In the genomic region with DNA sequence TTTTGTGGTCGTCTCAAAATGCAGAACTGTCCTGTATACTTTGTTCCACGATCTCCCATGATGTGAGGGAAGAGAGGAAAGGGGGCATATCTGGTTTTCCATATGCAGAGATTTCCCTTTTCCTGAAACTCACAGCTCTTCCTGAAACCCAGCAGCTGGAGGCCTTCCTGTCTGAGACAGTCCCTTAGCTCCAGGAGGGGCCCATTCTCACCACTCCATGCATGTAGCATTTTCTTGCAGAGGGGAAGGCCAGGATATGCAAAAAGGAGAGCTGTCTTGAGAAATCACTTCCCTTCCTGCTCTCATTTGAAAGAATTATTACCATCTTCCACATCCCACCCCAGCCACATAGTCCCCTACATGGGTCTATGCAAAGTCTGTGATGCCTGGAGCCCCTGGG, we compare ENCODE assay signal across 25 mouse cellular contexts.
DNase-seq lines count a peak whose midpoint lies in the region; ATAC-seq and TF ChIP-seq lines count a peak whose summit lies in the region.
"Had no signal": no experiment of that assay in that cellular context is flagged by ENCODE, and none has a peak within 500 bp of the region (broad histone marks: within the 10 kb centered on the region; RNA-seq: fewer than 3 reads in every experiment).

No protein-coding gene starts in this region.

- no peak overlapping the region for H3K9ac ChIP-seq in heart, embryonic 15.5 days
- no peak overlapping the region for H3K9ac ChIP-seq in heart, adult 2 months (ENCODE audit: low read depth, low read length)
- H3K9ac ChIP-seq in kidney, embryonic 16.5 days (replicated peaks; ENCODE audit: low read length), result no peak overlapping the region
- H3K9ac ChIP-seq in lung, embryonic 15.5 days, result no peak overlapping the region
- H3K9ac ChIP-seq: embryonic facial prominence, embryonic 13.5 days; forebrain, embryonic 12.5 days; hindbrain, embryonic 14.5 days; liver, embryonic 15.5 days; midbrain, embryonic 15.5 days; neural tube, embryonic 12.5 days had no signal

- no peak for TF ChIP-seq CTCF in heart, adult 2 months (IDR thresholded peaks at IDR 0.05)
- no peak for TF ChIP-seq CTCF in kidney, adult 2 months (conservative IDR thresholded peaks at IDR 0.05; ENCODE audit: insufficient read depth, insufficient read length, low read depth, low read length)

- H3K79me2 ChIP-seq in heart, adult 2 months (replicated peaks; ENCODE audit: control insufficient read depth, insufficient read depth, low read length), result no peaks in the 10 kb centered on the region

- TF ChIP-seq EP300 in heart, adult 2 months (IDR thresholded peaks at IDR 0.05; ENCODE audit: insufficient read depth, low read depth, low read length), result no peak

- H3K4me2 ChIP-seq in heart, embryonic 15.5 days, result no peak overlapping the region
- H3K4me2 ChIP-seq in kidney, embryonic 16.5 days (replicated peaks; ENCODE audit: low read depth, low read length), result no peak overlapping the region
- no peak overlapping the region for H3K4me2 ChIP-seq in lung, embryonic 15.5 days
- H3K4me2 ChIP-seq: embryonic facial prominence, embryonic 13.5 days; forebrain, embryonic 12.5 days; hindbrain, embryonic 14.5 days; liver, embryonic 15.5 days; midbrain, embryonic 15.5 days; neural tube, embryonic 12.5 days had no signal

- no peaks in the 10 kb centered on the region for H3K4me1 ChIP-seq in heart, embryonic 15.5 days (replicated peaks)
- no peaks in the 10 kb centered on the region for H3K4me1 ChIP-seq in heart, adult 2 months (ENCODE audit: control insufficient read depth, insufficient read depth, low read length)
- no peaks in the 10 kb centered on the region for H3K4me1 ChIP-seq in kidney, embryonic 16.5 days (ENCODE audit: insufficient read depth, low read length)
- H3K4me1 ChIP-seq in kidney, adult 2 months (ENCODE audit: control insufficient read depth, insufficient read depth, low read length), result no peaks in the 10 kb centered on the region
- no peaks in the 10 kb centered on the region for H3K4me1 ChIP-seq in lung, embryonic 15.5 days
- H3K4me1 ChIP-seq: embryonic facial prominence, embryonic 13.5 days; forebrain, embryonic 12.5 days; liver, embryonic 15.5 days; midbrain, embryonic 15.5 days; neural tube, embryonic 12.5 days had no signal

- H3K36me3 ChIP-seq in heart, embryonic 15.5 days, result no peaks in the 10 kb centered on the region
- no peaks in the 10 kb centered on the region for H3K36me3 ChIP-seq in heart, adult 2 months (ENCODE audit: control insufficient read depth, insufficient read depth, low read length)
- no peaks in the 10 kb centered on the region for H3K36me3 ChIP-seq in kidney, embryonic 16.5 days (ENCODE audit: insufficient read depth, low read length)
- no peaks in the 10 kb centered on the region for H3K36me3 ChIP-seq in kidney, adult 2 months (ENCODE audit: control insufficient read depth, insufficient read depth, low read length)
- H3K36me3 ChIP-seq in lung, embryonic 15.5 days, result no peaks in the 10 kb centered on the region
- H3K36me3 ChIP-seq: embryonic facial prominence, embryonic 13.5 days; forebrain, embryonic 12.5 days; liver, embryonic 15.5 days; midbrain, embryonic 15.5 days; neural tube, embryonic 12.5 days had no signal

- H3K27ac ChIP-seq in heart, embryonic 15.5 days, result peak overlapping the region; percentile 66
- no peak overlapping the region for H3K27ac ChIP-seq in heart, adult 2 months
- peak overlapping the region; percentile 54 for H3K27ac ChIP-seq in kidney, embryonic 16.5 days (ENCODE audit: low read length)
- no peak overlapping the region for H3K27ac ChIP-seq in kidney, adult 2 months (ENCODE audit: insufficient read depth, low read depth, low read length)
- H3K27ac ChIP-seq in lung, embryonic 15.5 days, result peak overlapping the region; percentile 65
- H3K27ac ChIP-seq: embryonic facial prominence, embryonic 13.5 days; forebrain, embryonic 12.5 days; hindbrain, embryonic 14.5 days; left cerebral cortex, adult 2 months; liver, embryonic 15.5 days; macrophage; midbrain, embryonic 15.5 days; neural tube, embryonic 12.5 days had no signal

- WGBS in heart, embryonic 15.5 days, result 61% methylated on average over 2 of the region's 2 CpGs
- WGBS in heart, adult 2 months, result 34% methylated on average over 2 of the region's 2 CpGs
- 47% methylated on average over 2 of the region's 2 CpGs for WGBS in kidney, embryonic 16.5 days
- 59% methylated on average over 2 of the region's 2 CpGs for WGBS in kidney, adult 2 months
- WGBS in lung, embryonic 15.5 days, result 52% methylated on average over 2 of the region's 2 CpGs

- no peak overlapping the region for H3K4me3 ChIP-seq in heart, embryonic 15.5 days
- H3K4me3 ChIP-seq in heart, adult 2 months, result no peak overlapping the region
- H3K4me3 ChIP-seq in kidney, embryonic 16.5 days (ENCODE audit: low read length), result no peak overlapping the region
- no peak overlapping the region for H3K4me3 ChIP-seq in kidney, adult 2 months (ENCODE audit: insufficient read depth, low read depth, low read length)
- no peak overlapping the region for H3K4me3 ChIP-seq in lung, embryonic 15.5 days
- H3K4me3 ChIP-seq: embryonic facial prominence, embryonic 13.5 days; erythroblast, embryonic 14.5 days; forebrain, embryonic 12.5 days; left cerebral cortex, adult 2 months; liver, embryonic 15.5 days; midbrain, embryonic 15.5 days; neural tube, embryonic 12.5 days had no signal

- no peak for DNase-seq in heart, adult 2 months
- no peak for DNase-seq in kidney, adult 2 months
- no peak for DNase-seq in lung, postnatal 36 days
- DNase-seq in adrenal gland, adult 8-10 months, result no peak
- DNase-seq: adrenal gland, postnatal 10 days; cerebellum, adult 2 months; cerebellum, postnatal 36 days; embryo, embryonic 11 days; gastrocnemius, postnatal 25 days; heart, postnatal 10 days; right cerebral cortex, postnatal 14 days had no signal

- no peaks in the 10 kb centered on the region for H3K27me3 ChIP-seq in heart, embryonic 15.5 days
- H3K27me3 ChIP-seq in heart, adult 2 months (ENCODE audit: control insufficient read depth, insufficient read depth, low read length), result no peaks in the 10 kb centered on the region
- H3K27me3 ChIP-seq in kidney, embryonic 16.5 days (ENCODE audit: insufficient read depth, low read length), result no peaks in the 10 kb centered on the region
- no peaks in the 10 kb centered on the region for H3K27me3 ChIP-seq in kidney, adult 2 months (replicated peaks; ENCODE audit: control insufficient read depth, insufficient read depth, low read length)
- no peaks in the 10 kb centered on the region for H3K27me3 ChIP-seq in lung, embryonic 15.5 days
- H3K27me3 ChIP-seq: embryonic facial prominence, embryonic 13.5 days; forebrain, embryonic 12.5 days; liver, embryonic 15.5 days; midbrain, embryonic 15.5 days; neural tube, embryonic 12.5 days had no signal

- peak; percentile 53; the same call in 1 of the 2 replicates for ATAC-seq in heart, embryonic 15.5 days (replicated peaks; ENCODE audit: insufficient number of reproducible peaks, insufficient read depth, low FRiP score, low read depth)
- ATAC-seq in kidney, embryonic 16.5 days (ENCODE audit: low FRiP score, low TSS enrichment), result peak; percentile 67; the same call in 1 of the 2 replicates
- ATAC-seq in lung, embryonic 15.5 days (ENCODE audit: borderline replicate concordance, extremely low read depth, low FRiP score, low TSS enrichment), result peak; percentile 49; the same call in 1 of the 2 replicates
- ATAC-seq: activated CD4-positive, CD25-positive, alpha-beta regulatory T cell, adult 4 months; inflammation-experienced regulatory T-cells, adult 6 months; midbrain, embryonic 15.5 days had no signal

- intact Hi-C loops in heart, adult 2 months (cut with DNase I), result no loop called here

- TF ChIP-seq POLR2A in heart, adult 2 months (IDR thresholded peaks at IDR 0.05; ENCODE audit: insufficient read depth, low read depth, low read length), result no peak
- no peak for TF ChIP-seq POLR2A in kidney, adult 2 months (IDR thresholded peaks at IDR 0.05; ENCODE audit: low read depth, low read length)

- H3K9me3 ChIP-seq in heart, embryonic 15.5 days (replicated peaks), result no peaks in the 10 kb centered on the region
- no peaks in the 10 kb centered on the region for H3K9me3 ChIP-seq in kidney, embryonic 16.5 days (ENCODE audit: low read length)
- H3K9me3 ChIP-seq in lung, embryonic 15.5 days, result no peaks in the 10 kb centered on the region
- H3K9me3 ChIP-seq: embryonic facial prominence, embryonic 13.5 days; forebrain, embryonic 12.5 days; liver, embryonic 15.5 days; midbrain, embryonic 15.5 days; neural tube, embryonic 12.5 days had no signal

Comparison
In these comparisons a context has a peak if more than half of its experiments do, and no peak if none do; other contexts are left out.
1. H3K27ac ChIP-seq: peak in heart, embryonic 15.5 days (single experiment), kidney, embryonic 16.5 days (single experiment) and lung, embryonic 15.5 days (single experiment); none in heart, adult 2 months (single experiment) and kidney, adult 2 months (single experiment).
2. Peak in every context shown above with its lines, with median percentiles within 50 percentile points of each other: ATAC-seq.